Mouse (Mus musculus): ENCODE data around the gene Slc4a3.
A peak's percentile ranks its signal among the peaks of the same experiment; 100 is the strongest.

The Slc4a3 gene

DNA sequence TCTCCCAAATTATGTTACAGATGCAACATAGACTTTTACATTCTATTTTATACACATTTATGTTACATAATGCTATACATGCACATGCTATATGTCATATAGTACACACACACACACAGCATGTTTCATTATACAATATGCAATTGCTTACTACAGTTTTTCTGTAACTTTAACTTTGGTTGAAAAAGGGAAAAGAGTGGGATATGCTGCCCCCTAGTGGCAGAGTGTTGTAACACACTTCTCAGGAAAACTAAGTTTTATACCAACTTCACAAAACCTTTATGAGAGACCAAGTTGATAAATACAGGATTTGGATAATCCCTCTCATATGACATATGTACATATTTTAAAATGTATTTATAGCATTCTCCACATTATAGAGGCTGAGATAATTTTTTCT, 51.6 kb downstream of the Slc4a3 start:
- DNase-seq (ENCODE audit: low spot score), result peak; percentile 67

DNA sequence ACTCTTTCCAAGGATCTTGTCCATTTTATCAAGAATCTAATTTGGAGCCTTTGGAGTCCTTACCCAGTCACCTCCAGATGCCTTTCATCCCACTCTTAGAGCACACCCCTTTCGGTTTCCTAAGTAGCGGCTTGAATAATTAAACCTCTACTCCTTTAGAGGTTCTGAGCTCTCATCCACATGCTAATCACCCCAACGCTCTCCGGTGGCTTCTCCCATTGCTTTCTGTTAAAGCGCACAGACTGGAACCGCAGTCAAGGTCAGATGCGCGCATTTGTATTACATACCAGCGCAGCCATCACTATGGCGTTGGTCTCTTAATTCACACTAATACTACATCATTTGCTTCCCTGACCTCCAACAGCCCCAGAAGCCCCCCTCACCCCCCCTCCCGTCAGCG, 55.7 kb downstream of the Slc4a3 start:
- no peak for DNase-seq (ENCODE audit: low spot score)

DNA sequence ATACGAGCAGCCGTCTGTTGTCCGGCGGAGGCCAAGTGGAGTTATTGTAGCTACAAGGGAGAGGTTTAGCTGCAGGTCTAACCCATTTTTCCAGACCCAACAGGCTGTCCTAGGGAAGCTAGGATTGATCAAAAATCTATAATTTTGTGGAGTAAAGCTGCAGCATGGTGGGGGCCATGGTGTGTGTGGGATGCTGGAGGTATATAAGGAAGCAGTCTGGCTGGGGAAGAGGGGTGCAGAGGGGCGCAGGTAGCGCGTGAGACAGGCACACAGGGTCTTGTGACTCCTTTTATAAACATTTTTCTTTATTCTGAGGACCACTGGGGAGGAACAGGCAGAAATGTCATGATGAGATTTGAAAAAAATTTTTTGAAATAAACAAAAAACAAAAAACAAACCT, 57.5 kb downstream of the Slc4a3 start:
- no peak for DNase-seq (ENCODE audit: low spot score)

DNA sequence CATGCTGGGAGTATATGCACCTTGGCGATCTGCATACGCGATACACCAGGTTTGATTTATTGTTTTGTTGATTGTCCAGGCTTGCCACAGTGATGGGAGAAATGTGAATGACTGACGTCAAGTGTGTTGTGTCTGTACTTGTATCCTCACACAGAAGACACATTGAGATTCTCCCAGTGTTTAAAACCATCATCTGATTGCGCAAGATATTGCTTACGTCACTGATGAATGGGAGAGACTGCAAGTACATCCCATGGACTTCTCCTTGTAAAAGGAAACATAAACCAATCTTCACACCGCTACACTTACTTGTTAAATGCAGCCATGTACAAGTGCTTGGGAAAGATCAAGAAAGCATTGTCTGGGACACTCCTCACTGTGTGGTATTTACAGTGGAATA, 62.2 kb downstream of the Slc4a3 start:
- no peak for DNase-seq (ENCODE audit: low spot score)

DNA sequence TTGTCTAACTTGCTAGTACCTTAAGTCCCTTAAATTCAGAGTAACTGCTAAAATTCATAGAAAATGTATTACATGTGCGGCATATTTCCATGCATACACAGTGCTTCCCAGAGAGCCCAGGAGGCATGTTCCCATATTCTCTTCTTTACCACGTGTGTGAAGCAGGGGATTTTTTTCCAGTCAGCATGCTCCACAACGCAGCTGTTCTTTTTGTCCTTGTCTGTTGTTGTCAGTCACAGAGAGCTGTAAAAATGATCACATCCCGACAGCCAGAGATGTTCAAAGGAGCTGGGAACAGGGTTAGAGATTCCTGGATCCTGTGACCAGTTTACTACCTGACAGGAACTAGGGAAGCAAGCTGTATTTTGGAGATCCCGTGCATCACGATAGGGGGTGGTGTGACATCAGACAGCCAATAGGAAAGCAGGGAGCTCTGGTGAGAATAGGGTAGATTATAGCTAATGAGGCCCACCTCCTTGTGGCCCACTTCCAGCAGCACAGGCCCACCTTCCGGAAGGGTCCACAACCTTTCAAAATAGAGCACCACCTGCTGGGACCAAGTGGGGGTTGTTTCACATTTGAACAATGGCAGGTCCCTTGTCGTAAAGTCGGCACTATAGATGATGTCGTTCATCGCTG, 62.7 kb downstream of the Slc4a3 start:
- no peak for DNase-seq (ENCODE audit: low spot score)

DNA sequence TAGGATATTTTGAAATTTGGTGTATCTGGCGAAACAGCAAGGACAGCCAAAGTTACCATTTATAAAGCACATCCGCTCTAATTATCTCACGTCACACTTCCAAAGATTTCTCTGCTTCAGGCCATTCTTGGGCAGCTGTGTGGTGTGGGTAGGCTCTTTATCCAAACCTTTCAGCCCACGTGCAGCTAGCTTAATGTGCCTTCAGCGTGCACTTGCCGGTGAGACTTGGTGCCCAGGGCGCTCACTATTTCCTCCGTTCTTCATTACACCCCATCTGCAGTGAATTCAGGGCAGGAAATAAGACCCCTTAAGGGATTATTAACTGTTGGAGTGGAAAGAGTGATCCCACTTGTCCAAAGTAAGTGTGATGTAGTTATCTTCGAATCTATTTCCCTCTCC, 63.2 kb downstream of the Slc4a3 start:
- DNase-seq (ENCODE audit: low spot score), result no peak

DNA sequence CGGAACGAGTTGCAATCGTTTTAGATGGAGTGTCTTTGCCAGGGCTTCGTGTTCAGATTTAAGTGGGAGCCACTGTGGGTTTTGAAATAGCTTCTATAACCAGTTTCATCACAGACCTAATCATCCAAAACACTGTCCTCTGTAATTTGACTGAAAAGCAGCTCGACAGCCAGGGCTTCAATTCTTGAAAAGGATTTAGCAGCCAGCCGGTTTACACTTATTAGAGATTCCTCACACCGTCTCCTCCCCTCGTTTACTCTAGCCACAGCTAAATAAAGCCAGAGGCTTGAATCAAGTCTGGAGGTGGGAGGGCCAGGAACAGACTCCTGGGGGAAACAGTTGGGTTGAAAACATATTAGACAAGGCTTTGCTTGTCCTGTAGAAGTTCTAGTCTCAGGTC, 64.5 kb downstream of the Slc4a3 start:
- DNase-seq (ENCODE audit: low spot score), result no peak
